Mouse (Mus musculus) intestine, embryonic 15.5 days (tissue): Measurements from ENCODE around the gene Notum. TPM values are rescaled to one million over a fixed set of nuclear protein-coding genes. Genes with fewer than 3 reads are reported as not detected.
"Not testable (repeated sequence)": the region's sequence is repeated elsewhere in the genome, so short reads cannot be mapped to it uniquely, and the experiment has no call there.

ENCODE experiments used
- ATAC-seq: fragments of 200-750 bp; cut with Nextera tagmentation; 2 replicates; pipeline ENCODE4 v1.8.0; 2017; ENCODE audit warnings: moderate TSS enrichment, moderate library complexity
- H3K27ac ChIP-seq: fragments of 300-500 bp; sonication (generic); 2 replicates; pipeline ENCODE4 v1.5.1; 2015; ENCODE audit warnings: mild to moderate bottlenecking, inconsistent platforms
- H3K27me3 ChIP-seq: fragments of 300-500 bp; sonication (generic); replicated peaks from 2 replicates; pipeline ENCODE4 v1.6.1; 2015; ENCODE audit warnings: inconsistent platforms
- H3K36me3 ChIP-seq: fragments of 300-500 bp; sonication (generic); 2 replicates; pipeline ENCODE4 v1.6.1; 2015; ENCODE audit warnings: inconsistent platforms
- H3K4me1 ChIP-seq: fragments of 300-500 bp; sonication (generic); replicated peaks from 2 replicates; pipeline ENCODE4 v1.6.1; 2015; ENCODE audit warnings: inconsistent platforms
- H3K4me2 ChIP-seq: fragments of 300-500 bp; sonication (generic); replicated peaks from 2 replicates; pipeline ENCODE4 v1.6.1; 2015; ENCODE audit warnings: mild to moderate bottlenecking, inconsistent platforms
- H3K4me3 ChIP-seq: fragments of 300-500 bp; sonication (generic); replicated peaks from 2 replicates; pipeline ENCODE4 v1.5.1; 2015; ENCODE audit warnings: inconsistent platforms
- H3K9ac ChIP-seq: fragments of 300-500 bp; sonication (generic); 2 replicates; pipeline ENCODE4 v1.6.1; 2015; ENCODE audit warnings: inconsistent platforms
- H3K9me3 ChIP-seq: fragments of 300-500 bp; sonication (generic); 2 replicates; pipeline ENCODE4 v1.6.1; 2016; ENCODE audit warnings: inconsistent platforms
- WGBS: fragments of 180-500 bp; shearing (Covaris S2); methylation state at CpG from one replicate; pipeline ENCODE4 v1.1.7; 2015; 5-methylcytosine and 5-hydroxymethylcytosine counted together
- polyA plus RNA-seq: library from polyadenylated mRNA; unstranded; fragments of >200 nt; fragmentation: Nextera tagmentation; extraction: Ambion mirVana; gene quantifications from 2 replicates; pipeline ENCODE4 v1.2.1, GENCODE M21; 2015

The Notum gene
- polyA plus RNA-seq, 1 experiment from 2014 or later, result 1.6 TPM

DNA sequence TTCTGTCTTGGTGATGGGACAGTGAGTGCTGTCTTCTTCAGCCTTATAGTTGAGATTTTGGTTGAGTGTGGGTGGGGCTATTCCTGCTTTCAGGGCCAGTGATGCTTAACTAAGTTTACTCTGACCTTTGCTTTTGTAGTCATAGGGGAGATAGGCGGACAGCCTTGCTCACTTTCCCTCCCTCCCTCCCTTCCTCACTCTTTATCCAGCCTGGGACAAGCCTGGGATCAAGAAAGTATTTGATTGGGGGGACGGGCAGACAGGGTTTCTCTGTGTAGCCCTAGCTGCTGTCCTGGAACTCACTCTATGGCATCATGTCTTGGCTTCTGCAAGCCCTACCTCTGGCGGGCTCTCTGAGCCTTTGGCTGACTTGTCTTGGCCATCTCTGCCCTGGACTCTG, 32.5 kb upstream of the Notum start:
- H3K9me3 ChIP-seq, result no peaks in the 10 kb centered on the region
- peaks cover 8% of the 10 kb centered on the region; the same call in 1 of the 2 replicates for H3K36me3 ChIP-seq
- 77% methylated on average over 3 of the region's 3 CpGs for WGBS
- no peaks in the 10 kb centered on the region for H3K27me3 ChIP-seq
- H3K4me3 ChIP-seq, result no peak overlapping the region
- ATAC-seq, result no peak
- H3K4me2 ChIP-seq, result no peak overlapping the region
- peaks cover 11% of the 10 kb centered on the region; the same call in 1 of the 2 replicates for H3K4me1 ChIP-seq
- no peak overlapping the region for H3K9ac ChIP-seq
- H3K27ac ChIP-seq, result no peak overlapping the region

GRCm38 (mm10) chr11:120692471-120693011, 31.6 kb upstream of the Notum start:
- no peak overlapping the region for H3K4me2 ChIP-seq
- H3K4me3 ChIP-seq, result no peak overlapping the region
- H3K27ac ChIP-seq, result no peak overlapping the region
- no peaks in the 10 kb centered on the region for H3K27me3 ChIP-seq
- H3K9ac ChIP-seq, result no peak overlapping the region
- no peaks in the 10 kb centered on the region for H3K9me3 ChIP-seq
- no peak for ATAC-seq
- peaks cover 9% of the 10 kb centered on the region; the same call in 1 of the 2 replicates for H3K4me1 ChIP-seq
- H3K36me3 ChIP-seq, result peaks cover 8% of the 10 kb centered on the region; the same call in 1 of the 2 replicates
- WGBS, result 89% methylated on average over 4 of the region's 4 CpGs

GRCm38 (mm10) chr11:120689365-120689764, 28.4 kb upstream of the Notum start:
- no peak for ATAC-seq
- no peaks in the 10 kb centered on the region for H3K9me3 ChIP-seq
- WGBS, result 81% methylated on average over 3 of the region's 3 CpGs
- H3K36me3 ChIP-seq, result peaks cover 15% of the 10 kb centered on the region; the same call in 1 of the 2 replicates
- no peaks in the 10 kb centered on the region for H3K4me1 ChIP-seq
- no peak overlapping the region for H3K9ac ChIP-seq
- no peaks in the 10 kb centered on the region for H3K27me3 ChIP-seq
- no peak overlapping the region for H3K4me2 ChIP-seq
- H3K4me3 ChIP-seq, result no peak overlapping the region
- H3K27ac ChIP-seq, result no peak overlapping the region

DNA sequence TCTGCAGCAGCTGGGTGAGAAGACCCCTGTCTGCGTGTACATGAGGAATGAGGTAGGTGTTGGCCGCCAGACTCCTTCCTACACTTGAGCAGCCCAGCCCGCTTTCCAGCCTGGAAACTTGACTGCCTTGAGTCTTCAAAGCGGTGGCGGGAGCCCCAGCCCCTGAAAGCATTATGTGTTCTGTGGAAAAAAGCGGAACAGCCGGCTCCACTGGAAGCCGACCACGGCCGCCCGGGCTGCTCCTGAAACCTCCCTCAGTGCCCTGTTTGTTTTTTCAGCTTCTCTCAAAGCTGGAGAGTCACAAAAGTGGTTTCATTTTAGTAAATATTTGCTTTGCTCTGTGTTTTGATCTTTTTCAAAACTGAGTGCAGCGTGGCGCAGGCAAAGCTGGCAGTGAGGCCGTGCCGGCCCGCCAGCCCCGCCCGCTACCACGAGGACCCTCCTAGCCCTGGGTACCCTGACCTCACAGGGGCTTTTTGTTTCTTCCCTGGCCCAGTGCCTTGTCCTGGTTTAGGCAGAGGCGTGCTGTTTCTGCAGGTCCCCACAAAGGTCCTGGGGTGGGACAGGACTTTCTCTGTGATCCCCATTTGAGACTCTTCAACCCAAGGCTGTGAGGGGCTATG, 25.8 kb upstream of the Notum start:
- Histone ChIP-seq H3K27me3 (no peaks in the 10 kb centered on the region), H3K4me1 (no peaks in the 10 kb centered on the region), H3K4me3 (no peak overlapping the region), H3K4me2 (no peak overlapping the region), H3K9ac (no peak overlapping the region), H3K9me3 (no peaks in the 10 kb centered on the region), H3K36me3 (peaks cover 15% of the 10 kb centered on the region; the same call in 1 of the 2 replicates), H3K27ac (no peak overlapping the region)
- 73% methylated on average over 20 of the region's 20 CpGs for WGBS
- ATAC-seq, result no peak; the same call in 1 of the 2 replicates

- WGBS, result 78% methylated on average over 2 of the region's 2 CpGs
Measured at GRCm38 (mm10) chr11:120684660-120685059, 23.7 kb upstream of the Notum start.

DNA sequence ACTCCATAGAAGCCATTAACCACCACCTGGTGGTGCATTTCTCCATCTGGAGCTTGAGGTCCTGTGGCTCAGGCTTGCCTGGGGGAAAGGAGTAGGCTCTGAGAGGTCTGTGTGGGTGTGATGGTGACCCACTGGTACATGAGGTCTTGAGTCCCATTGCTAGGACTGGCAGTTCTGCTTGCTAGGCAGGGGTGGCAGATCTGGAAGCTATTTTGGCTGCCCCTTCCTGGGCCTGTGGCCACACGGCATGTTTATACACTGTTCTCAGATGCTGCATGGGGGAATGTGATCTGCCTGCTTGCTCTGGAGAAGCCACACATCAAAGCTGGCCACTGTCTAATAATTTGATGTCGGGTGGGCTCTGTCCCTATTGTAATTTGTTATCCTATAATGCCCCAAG, 23.1 kb upstream of the Notum start:
- peaks cover 15% of the 10 kb centered on the region; the same call in 1 of the 2 replicates for H3K36me3 ChIP-seq
- no peak overlapping the region for H3K9ac ChIP-seq
- ATAC-seq, result no peak
- H3K4me3 ChIP-seq, result no peak overlapping the region
- no peaks in the 10 kb centered on the region for H3K27me3 ChIP-seq
- no peak overlapping the region for H3K4me2 ChIP-seq
- H3K4me1 ChIP-seq, result no peaks in the 10 kb centered on the region
- WGBS, result 81% methylated on average over 2 of the region's 2 CpGs
- no peak overlapping the region for H3K27ac ChIP-seq
- H3K9me3 ChIP-seq, result no peaks in the 10 kb centered on the region

More at GRCm38 (mm10) chr11:120684660-120685059, 23.7 kb upstream of the Notum start:
- H3K4me1 ChIP-seq, result no peaks in the 10 kb centered on the region
- H3K9ac ChIP-seq, result no peak overlapping the region
- no peak overlapping the region for H3K4me2 ChIP-seq
- no peak for ATAC-seq
- no peak overlapping the region for H3K4me3 ChIP-seq
- no peak overlapping the region for H3K27ac ChIP-seq
- no peaks in the 10 kb centered on the region for H3K9me3 ChIP-seq
- H3K36me3 ChIP-seq, result peaks cover 19% of the 10 kb centered on the region; the same call in 1 of the 2 replicates
- H3K27me3 ChIP-seq, result no peaks in the 10 kb centered on the region

DNA sequence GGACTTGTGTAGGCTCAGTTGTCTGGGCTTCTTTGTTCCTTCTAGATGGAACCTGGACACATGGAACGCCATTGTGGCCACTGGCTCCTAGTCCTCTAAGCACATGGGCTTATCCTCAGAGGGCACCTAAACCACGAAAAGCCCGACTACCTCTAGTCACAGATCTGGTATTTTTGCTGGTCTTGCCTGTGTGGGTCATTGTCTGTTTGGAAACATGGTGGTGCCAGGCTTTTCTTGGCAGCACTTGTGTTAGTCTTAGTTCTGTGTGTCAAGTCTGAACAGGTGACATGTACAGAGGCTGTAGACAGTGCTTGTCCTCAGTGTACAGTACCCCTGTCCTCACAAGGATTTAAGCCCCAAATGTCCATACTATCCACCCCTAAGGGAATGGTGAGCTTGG, 22.6 kb upstream of the Notum start:
- peaks cover 13% of the 10 kb centered on the region; the same call in 1 of the 2 replicates for H3K36me3 ChIP-seq

GRCm38 (mm10) chr11:120682683-120683082, 21.7 kb upstream of the Notum start:
- no peaks in the 10 kb centered on the region for H3K4me1 ChIP-seq
- no peak overlapping the region for H3K27ac ChIP-seq
- H3K36me3 ChIP-seq, result peaks cover 20% of the 10 kb centered on the region; the same call in 1 of the 2 replicates
- H3K4me2 ChIP-seq, result no peak overlapping the region
- no peak overlapping the region for H3K9ac ChIP-seq
- no peak overlapping the region for H3K4me3 ChIP-seq
- H3K9me3 ChIP-seq, result no peaks in the 10 kb centered on the region
- no peaks in the 10 kb centered on the region for H3K27me3 ChIP-seq
- no peak for ATAC-seq
- 94% methylated on average over 5 of the region's 5 CpGs for WGBS

More for the DNA sequence above, 22.6 kb upstream of the Notum start:
- Histone ChIP-seq H3K9me3 (no peaks in the 10 kb centered on the region), H3K27me3 (no peaks in the 10 kb centered on the region), H3K4me2 (no peak overlapping the region), H3K4me1 (no peaks in the 10 kb centered on the region), H3K4me3 (no peak overlapping the region), H3K27ac (no peak overlapping the region), H3K9ac (no peak overlapping the region)
- ATAC-seq, result no peak
- WGBS, result 89% methylated on average over 3 of the region's 3 CpGs

DNA sequence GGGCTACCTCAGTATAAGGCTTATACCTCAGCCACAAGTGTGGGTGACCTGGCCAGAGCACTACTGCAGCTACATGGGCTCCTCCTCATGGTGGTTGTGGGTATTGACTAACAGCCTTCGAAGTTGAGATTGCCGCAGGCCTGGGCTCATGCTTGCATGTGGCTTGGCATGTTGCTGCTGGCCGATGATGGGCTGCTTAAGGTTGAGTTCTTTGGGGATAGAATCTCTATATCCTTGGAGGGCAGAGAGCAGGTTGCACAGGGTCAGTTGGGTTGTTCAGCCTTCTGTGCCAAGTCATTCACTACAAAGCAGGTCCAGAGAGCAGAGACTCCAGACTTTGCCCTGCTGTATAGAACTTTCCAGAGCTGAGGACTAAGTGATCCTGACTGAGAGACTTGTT, 18.9 kb upstream of the Notum start:
- peaks cover 13% of the 10 kb centered on the region; the same call in 1 of the 2 replicates for H3K36me3 ChIP-seq

DNA sequence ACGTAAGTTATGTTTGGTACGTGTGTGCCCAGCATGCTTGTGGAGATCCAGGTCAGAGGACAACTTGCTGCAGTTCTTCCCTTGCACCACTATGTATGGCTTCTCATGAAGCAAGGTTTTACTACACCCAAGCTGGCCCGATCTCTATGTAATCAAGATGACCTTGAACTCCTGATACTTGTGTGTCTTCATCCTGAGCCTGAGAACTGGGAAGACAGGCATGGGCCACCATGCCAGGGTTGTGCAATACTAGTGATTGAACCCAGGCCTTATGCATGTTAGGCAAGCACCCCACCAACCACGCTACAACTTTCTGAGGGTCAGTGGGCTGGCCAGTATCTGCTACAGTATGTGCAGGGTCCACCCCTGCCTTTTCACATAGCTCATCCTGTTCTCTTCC, 16.0 kb upstream of the Notum start:
- no peak overlapping the region for H3K4me3 ChIP-seq
- ATAC-seq, result no peak
- H3K4me2 ChIP-seq, result no peak overlapping the region
- H3K27me3 ChIP-seq, result no peaks in the 10 kb centered on the region
- H3K4me1 ChIP-seq, result peaks cover 8% of the 10 kb centered on the region; the same call in 1 of the 2 replicates
- WGBS, result 85% methylated on average over 4 of the region's 4 CpGs
- H3K9ac ChIP-seq, result no peak overlapping the region
- no peak overlapping the region for H3K27ac ChIP-seq
- H3K9me3 ChIP-seq, result no peaks in the 10 kb centered on the region
- peaks cover 13% of the 10 kb centered on the region; the same call in 1 of the 2 replicates for H3K36me3 ChIP-seq

More for the DNA sequence above, 18.9 kb upstream of the Notum start:
- Histone ChIP-seq H3K27me3 (no peaks in the 10 kb centered on the region), H3K4me3 (no peak overlapping the region), H3K9me3 (no peaks in the 10 kb centered on the region), H3K27ac (no peak overlapping the region), H3K4me1 (0 out of 2 replicates have a peak, but pooled peaks cover 3% of the 10 kb centered on the region), H3K9ac (no peak overlapping the region), H3K4me2 (no peak overlapping the region)
- no peak; the same call in 1 of the 2 replicates for ATAC-seq
- WGBS, result 78% methylated on average over 3 of the region's 3 CpGs

- WGBS, result 79% methylated on average over 5 of the region's 5 CpGs
Measured at GRCm38 (mm10) chr11:120675875-120676274, 14.9 kb upstream of the Notum start.

GRCm38 (mm10) chr11:120673594-120674122, 12.7 kb upstream of the Notum start:
- peak overlapping the region; percentile 81 for H3K27ac ChIP-seq
- H3K9me3 ChIP-seq, result no peaks in the 10 kb centered on the region
- WGBS, result 31% methylated on average over 12 of the region's 12 CpGs
- H3K36me3 ChIP-seq, result peaks cover 8% of the 10 kb centered on the region; the same call in 1 of the 2 replicates
- peak overlapping the region; percentile 67 for H3K4me2 ChIP-seq
- H3K4me1 ChIP-seq, result peaks cover 8% of the 10 kb centered on the region; the same call in 1 of the 2 replicates
- peak; percentile 24 for ATAC-seq
- H3K4me3 ChIP-seq, result peak overlapping the region; percentile 66
- H3K27me3 ChIP-seq, result no peaks in the 10 kb centered on the region
- peak overlapping the region; percentile 66 for H3K9ac ChIP-seq

More at GRCm38 (mm10) chr11:120675875-120676274, 14.9 kb upstream of the Notum start:
- not testable (repeated sequence) for H3K9ac ChIP-seq, H3K4me2 ChIP-seq, H3K9me3 ChIP-seq, H3K4me3 ChIP-seq, H3K27ac ChIP-seq, H3K27me3 ChIP-seq, H3K4me1 ChIP-seq, ATAC-seq
- H3K36me3 ChIP-seq, result peaks cover 12% of the 10 kb centered on the region; the same call in 1 of the 2 replicates
